Mouse (Mus musculus): ENCODE results near the gene Uqcrh. TPM values are rescaled to one million over a fixed set of nuclear protein-coding genes. Genes with fewer than 3 reads are reported as not detected.

Uqcrh gene
- total and polyA plus RNA-seq, 3 experiments, result 736 to 1,969 (median 1,648) TPM

- Histone ChIP-seq H3K36me3 (ENCODE audit: control insufficient read depth, insufficient read depth, low read length) (peaks cover 3% of the 10 kb centered on the region), H3K79me2 (replicated peaks; ENCODE audit: control insufficient read depth, insufficient read depth, low read length) (no peaks in the 10 kb centered on the region), H3K4me3 (no peak overlapping the region), H3K9ac (ENCODE audit: low read depth, low read length) (no peak overlapping the region), H3K4me1 (ENCODE audit: control insufficient read depth, insufficient read depth, low read length) (peaks cover 1% of the 10 kb centered on the region; the same call in 1 of the 2 replicates), H3K27ac (no peak overlapping the region), H3K27me3 (ENCODE audit: control insufficient read depth, insufficient read depth, low read length) (no peaks in the 10 kb centered on the region)
- no peak for TF ChIP-seq EP300 (IDR thresholded peaks at IDR 0.05; ENCODE audit: insufficient read depth, low read depth, low read length)
- no peak for TF ChIP-seq CTCF (IDR thresholded peaks at IDR 0.05)
- no peak for TF ChIP-seq POLR2A (IDR thresholded peaks at IDR 0.05; ENCODE audit: insufficient read depth, low read depth, low read length)
- DNase-seq, result no peak
- 75% methylated on average over 3 of the region's 3 CpGs for WGBS
- intact Hi-C loops (cut with DNase I), result no loop called here
These were observed 25.7 kb downstream of the Uqcrh start for GRCm38 (mm10) chr4:116049211-116049610.

- peak in 1 of 2 experiments; percentile 27 for DNase-seq
- Histone ChIP-seq H3K36me3 (ENCODE audit: control insufficient read depth, insufficient read depth, low read length) (peaks cover 3% of the 10 kb centered on the region), H3K4me3 (no peak overlapping the region), H3K4me1 (ENCODE audit: control insufficient read depth, insufficient read depth, low read length) (peaks cover 1% of the 10 kb centered on the region; the same call in 1 of the 2 replicates), H3K27me3 (ENCODE audit: control insufficient read depth, insufficient read depth, low read length) (no peaks in the 10 kb centered on the region), H3K27ac (no peak overlapping the region), H3K9ac (ENCODE audit: low read depth, low read length) (no peak overlapping the region), H3K79me2 (replicated peaks; ENCODE audit: control insufficient read depth, insufficient read depth, low read length) (no peaks in the 10 kb centered on the region)
- no peak for TF ChIP-seq CTCF (IDR thresholded peaks at IDR 0.05)
- TF ChIP-seq EP300 (IDR thresholded peaks at IDR 0.05; ENCODE audit: insufficient read depth, low read depth, low read length), result no peak
- WGBS, result 61% methylated on average over 7 of the region's 7 CpGs
- intact Hi-C loops (cut with DNase I), result no loop called here
These were observed 26.5 kb downstream of the Uqcrh start for GRCm38 (mm10) chr4:116048130-116048920.

- 93% methylated on average over 1 of the region's 1 CpGs for WGBS
- Histone ChIP-seq H3K9ac (ENCODE audit: low read depth, low read length) (no peak overlapping the region), H3K4me1 (ENCODE audit: control insufficient read depth, insufficient read depth, low read length) (peaks cover under 1% of the 10 kb centered on the region; the same call in 1 of the 2 replicates), H3K4me3 (no peak overlapping the region), H3K27ac (no peak overlapping the region), H3K36me3 (ENCODE audit: control insufficient read depth, insufficient read depth, low read length) (peaks cover 3% of the 10 kb centered on the region), H3K27me3 (ENCODE audit: control insufficient read depth, insufficient read depth, low read length) (no peaks in the 10 kb centered on the region), H3K79me2 (replicated peaks; ENCODE audit: control insufficient read depth, insufficient read depth, low read length) (no peaks in the 10 kb centered on the region)
- TF ChIP-seq POLR2A (IDR thresholded peaks at IDR 0.05; ENCODE audit: insufficient read depth, low read depth, low read length) (no peak), EP300 (IDR thresholded peaks at IDR 0.05; ENCODE audit: insufficient read depth, low read depth, low read length) (no peak), CTCF (IDR thresholded peaks at IDR 0.05) (no peak)
- no peak for DNase-seq
- intact Hi-C loops (cut with DNase I), result no loop called here
These were observed 27.2 kb downstream of the Uqcrh start for GRCm38 (mm10) chr4:116047681-116048080.

- DNase-seq, result no peak
- Histone ChIP-seq H3K36me3 (ENCODE audit: control insufficient read depth, insufficient read depth, low read length) (peaks cover 3% of the 10 kb centered on the region), H3K27me3 (ENCODE audit: control insufficient read depth, insufficient read depth, low read length) (no peaks in the 10 kb centered on the region), H3K79me2 (replicated peaks; ENCODE audit: control insufficient read depth, insufficient read depth, low read length) (no peaks in the 10 kb centered on the region), H3K4me3 (no peak overlapping the region), H3K9ac (ENCODE audit: low read depth, low read length) (no peak overlapping the region), H3K27ac (no peak overlapping the region), H3K4me1 (ENCODE audit: control insufficient read depth, insufficient read depth, low read length) (no peaks in the 10 kb centered on the region)
- intact Hi-C loops (cut with DNase I), result no loop called here
- TF ChIP-seq EP300 (IDR thresholded peaks at IDR 0.05; ENCODE audit: insufficient read depth, low read depth, low read length) (no peak), POLR2A (IDR thresholded peaks at IDR 0.05; ENCODE audit: insufficient read depth, low read depth, low read length) (no peak), CTCF (IDR thresholded peaks at IDR 0.05) (no peak)
- WGBS, result 78% methylated on average over 2 of the region's 2 CpGs
These were observed 28.3 kb downstream of the Uqcrh start for GRCm38 (mm10) chr4:116046604-116047003.

DNA sequence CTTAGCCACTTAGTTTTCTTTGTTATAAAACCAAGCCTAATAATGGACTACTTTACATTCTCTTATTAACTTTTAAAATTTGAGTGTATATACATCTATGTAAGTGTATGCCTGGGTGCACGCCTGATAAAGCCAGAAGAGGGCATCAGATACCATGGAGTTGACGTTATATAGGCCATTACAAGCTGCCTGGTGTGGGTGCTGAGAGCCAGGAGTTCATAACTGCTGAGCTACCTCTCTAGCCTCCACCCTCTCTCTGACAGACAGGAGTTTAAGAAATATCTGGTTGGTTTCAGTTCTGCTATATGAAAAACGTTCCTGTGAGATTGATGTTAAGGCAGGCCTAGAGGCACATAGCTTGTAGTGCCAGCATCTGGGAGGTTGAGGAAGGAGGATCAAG, 32.7 kb downstream of the Uqcrh start:
- Histone ChIP-seq H3K27me3 (ENCODE audit: control insufficient read depth, insufficient read depth, low read length) (no peaks in the 10 kb centered on the region), H3K4me3 (no peak overlapping the region), H3K36me3 (ENCODE audit: control insufficient read depth, insufficient read depth, low read length) (peaks cover 2% of the 10 kb centered on the region; the same call in 1 of the 2 replicates), H3K9ac (ENCODE audit: low read depth, low read length) (no peak overlapping the region), H3K27ac (no peak overlapping the region), H3K4me1 (ENCODE audit: control insufficient read depth, insufficient read depth, low read length) (no peaks in the 10 kb centered on the region), H3K79me2 (replicated peaks; ENCODE audit: control insufficient read depth, insufficient read depth, low read length) (no peaks in the 10 kb centered on the region)
- TF ChIP-seq CTCF (IDR thresholded peaks at IDR 0.05) (0 out of 2 replicates have a peak, but pooled peaks have one; percentile 3), POLR2A (IDR thresholded peaks at IDR 0.05; ENCODE audit: insufficient read depth, low read depth, low read length) (no peak)
- WGBS, result 83% methylated on average over 3 of the region's 3 CpGs
- intact Hi-C loops (cut with DNase I), result no loop called here
- no peak for DNase-seq

DNA sequence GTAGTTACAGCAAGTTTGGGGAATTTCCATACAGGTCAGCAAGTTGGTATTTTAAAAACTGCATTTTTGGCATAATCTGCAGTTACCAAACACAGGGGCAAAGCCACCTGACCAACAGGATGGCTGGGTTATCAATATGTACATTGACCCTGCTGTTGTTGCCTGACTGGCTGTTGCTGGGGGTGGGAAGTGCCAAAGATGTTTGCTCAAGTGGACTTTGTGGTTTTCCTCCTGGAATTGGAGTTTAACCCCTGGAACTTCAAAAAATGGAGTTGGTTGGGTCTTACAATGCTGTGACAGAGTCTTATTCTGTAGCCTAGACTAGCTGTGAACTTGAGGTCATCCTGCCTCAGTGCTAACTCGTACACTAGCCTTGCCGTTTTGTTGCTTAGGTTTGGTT, 34.4 kb downstream of the Uqcrh start:
- no peak overlapping the region for H3K4me3 ChIP-seq
- H3K79me2 ChIP-seq (replicated peaks; ENCODE audit: control insufficient read depth, insufficient read depth, low read length), result no peaks in the 10 kb centered on the region
- no peaks in the 10 kb centered on the region for H3K36me3 ChIP-seq (ENCODE audit: control insufficient read depth, insufficient read depth, low read length)
- no peak overlapping the region for H3K9ac ChIP-seq (ENCODE audit: low read depth, low read length)
- no peaks in the 10 kb centered on the region for H3K4me1 ChIP-seq (ENCODE audit: control insufficient read depth, insufficient read depth, low read length)
- 86% methylated on average over 2 of the region's 2 CpGs for WGBS
- DNase-seq, result no peak
- no peaks in the 10 kb centered on the region for H3K27me3 ChIP-seq (ENCODE audit: control insufficient read depth, insufficient read depth, low read length)
- TF ChIP-seq CTCF (IDR thresholded peaks at IDR 0.05) (no peak), EP300 (IDR thresholded peaks at IDR 0.05; ENCODE audit: insufficient read depth, low read depth, low read length) (no peak), POLR2A (IDR thresholded peaks at IDR 0.05; ENCODE audit: insufficient read depth, low read depth, low read length) (no peak)
- H3K27ac ChIP-seq, result no peak overlapping the region
- intact Hi-C loops (cut with DNase I), result no loop called here
